Mouse (Mus musculus) cerebellum, adult 11 months (tissue): Measurements from ENCODE around the gene Castor2.

Experiments
- DNase-seq: peaks from one replicate; pipeline ENCODE4 v3.0.0; 2022

Gene Castor2

GRCm38 (mm10) chr5:134099496-134100211, at the start of gene Castor2:
Castor2 (plus strand) TSS chr5:134099711.
- DNase-seq: peak; percentile 93

- DNase-seq: no peak
Observed at GRCm38 (mm10) chr5:134050711-134051110, 48.8 kb upstream of the Castor2 start.

GRCm38 (mm10) chr5:134052614-134053013, 46.9 kb upstream of the Castor2 start:
- no peak for DNase-seq

- peak; percentile 65 for DNase-seq
Observed at GRCm38 (mm10) chr5:134054496-134054895, 45.0 kb upstream of the Castor2 start.

- DNase-seq: no peak
Observed at GRCm38 (mm10) chr5:134058793-134059352, 40.6 kb upstream of the Castor2 start.

GRCm38 (mm10) chr5:134063362-134064064, 36.0 kb upstream of the Castor2 start:
- DNase-seq: peak; percentile 88

GRCm38 (mm10) chr5:134066261-134066660, 33.2 kb upstream of the Castor2 start:
- no peak for DNase-seq

GRCm38 (mm10) chr5:134067924-134068323, 31.6 kb upstream of the Castor2 start:
- no peak for DNase-seq

- DNase-seq: peak; percentile 95
Observed at GRCm38 (mm10) chr5:134073512-134074041, 25.9 kb upstream of the Castor2 start.

- DNase-seq: no peak
Observed at GRCm38 (mm10) chr5:134074368-134074767, 25.1 kb upstream of the Castor2 start.

GRCm38 (mm10) chr5:134076175-134076574, 23.3 kb upstream of the Castor2 start:
- no peak for DNase-seq

- DNase-seq: no peak
Observed at GRCm38 (mm10) chr5:134080685-134081548, 18.6 kb upstream of the Castor2 start.

GRCm38 (mm10) chr5:134085227-134085626, 14.3 kb upstream of the Castor2 start:
- no peak for DNase-seq

- DNase-seq: no peak
Observed at GRCm38 (mm10) chr5:134085887-134086639, 13.4 kb upstream of the Castor2 start.

GRCm38 (mm10) chr5:134087211-134087610, 12.3 kb upstream of the Castor2 start:
- peak; percentile 33 for DNase-seq

GRCm38 (mm10) chr5:134095766-134096165, 3.7 kb upstream of the Castor2 start:
- no peak for DNase-seq

GRCm38 (mm10) chr5:134098341-134098902, 1.1 kb upstream of the Castor2 start:
- no peak for DNase-seq

- DNase-seq: no peak
Observed at GRCm38 (mm10) chr5:134098976-134099375, 535 bp upstream of the Castor2 start.

- DNase-seq: peak; percentile 29
Observed at GRCm38 (mm10) chr5:134100232-134100771, 791 bp downstream of the Castor2 start.

GRCm38 (mm10) chr5:134101322-134101721, 1.8 kb downstream of the Castor2 start:
- DNase-seq: no peak

- DNase-seq: no peak
Observed at GRCm38 (mm10) chr5:134101883-134102282, 2.4 kb downstream of the Castor2 start.
